Mouse (Mus musculus) right cerebral cortex, adult 2 months (tissue): ENCODE measurements around the gene Trim50.

Experiments
- DNase-seq, 2 experiments: peaks; one replicate each; pipeline ENCODE4 v3.0.0; 2021 to 2022; ENCODE audit warnings: low spot score in 2 of 2

Gene Trim50

GRCm38 (mm10) chr5:135352995-135353394 lies at the start of gene Trim50:
Gene Trim50 (plus strand): TSS chr5:135353295.
- no peak for DNase-seq

- no peak for DNase-seq
Measured at GRCm38 (mm10) chr5:135306321-135306965, 46.7 kb upstream of the Trim50 start.

- no peak for DNase-seq
Measured at GRCm38 (mm10) chr5:135316177-135316576, 36.9 kb upstream of the Trim50 start.

GRCm38 (mm10) chr5:135319856-135320255 lies 33.2 kb upstream of the Trim50 start:
- no peak for DNase-seq

GRCm38 (mm10) chr5:135322197-135322596 lies 30.9 kb upstream of the Trim50 start:
- DNase-seq: no peak

- DNase-seq: no peak
Measured at GRCm38 (mm10) chr5:135326121-135326659, 26.9 kb upstream of the Trim50 start.

GRCm38 (mm10) chr5:135329471-135329870 lies 23.6 kb upstream of the Trim50 start:
- no peak for DNase-seq

- DNase-seq: no peak
Measured at GRCm38 (mm10) chr5:135330201-135330600, 22.9 kb upstream of the Trim50 start.

GRCm38 (mm10) chr5:135331161-135331560 lies 21.9 kb upstream of the Trim50 start:
- no peak for DNase-seq

GRCm38 (mm10) chr5:135337575-135337974 lies 15.5 kb upstream of the Trim50 start:
- DNase-seq: no peak

- DNase-seq: no peak
Measured at GRCm38 (mm10) chr5:135345989-135346388, 7.1 kb upstream of the Trim50 start.

GRCm38 (mm10) chr5:135346430-135346829 lies 6.7 kb upstream of the Trim50 start:
- no peak for DNase-seq

- DNase-seq: no peak
Measured at GRCm38 (mm10) chr5:135347511-135348011, 5.5 kb upstream of the Trim50 start.

- DNase-seq: no peak
Measured at GRCm38 (mm10) chr5:135349862-135350261, 3.2 kb upstream of the Trim50 start, which contains the start of gene Fkbp6. Gene Fkbp6 (minus strand): TSS chr5:135350044.

- no peak for DNase-seq
Measured at GRCm38 (mm10) chr5:135351606-135352005, 1.5 kb upstream of the Trim50 start.

GRCm38 (mm10) chr5:135353564-135353963 lies 469 bp downstream of the Trim50 start:
- no peak for DNase-seq

- DNase-seq: no peak
Measured at GRCm38 (mm10) chr5:135356090-135356489, 3.0 kb downstream of the Trim50 start.

GRCm38 (mm10) chr5:135357556-135357955 lies 4.5 kb downstream of the Trim50 start:
- DNase-seq: no peak

- DNase-seq: no peak
Measured at GRCm38 (mm10) chr5:135359772-135360171, 6.7 kb downstream of the Trim50 start.

GRCm38 (mm10) chr5:135362572-135362971 lies 9.5 kb downstream of the Trim50 start:
- no peak for DNase-seq

GRCm38 (mm10) chr5:135363540-135363939 lies 10.4 kb downstream of the Trim50 start:
- no peak for DNase-seq

GRCm38 (mm10) chr5:135367841-135368240 lies 14.7 kb downstream of the Trim50 start:
- DNase-seq: no peak

GRCm38 (mm10) chr5:135368312-135368711 lies 15.2 kb downstream of the Trim50 start:
- DNase-seq: no peak
